Mouse (Mus musculus) embryo, embryonic 10.5 days (tissue): ENCODE results near the gene Fthl17b.
"Not testable (repeated sequence)": the region's sequence is repeated elsewhere in the genome, so short reads cannot be mapped to it uniquely, and the experiment has no call there.

Source experiments
- DNase-seq: peaks from one replicate; pipeline ENCODE4 v3.0.0-alpha.2; 2015; ENCODE audit warnings: low spot score

Gene Fthl17b

DNA sequence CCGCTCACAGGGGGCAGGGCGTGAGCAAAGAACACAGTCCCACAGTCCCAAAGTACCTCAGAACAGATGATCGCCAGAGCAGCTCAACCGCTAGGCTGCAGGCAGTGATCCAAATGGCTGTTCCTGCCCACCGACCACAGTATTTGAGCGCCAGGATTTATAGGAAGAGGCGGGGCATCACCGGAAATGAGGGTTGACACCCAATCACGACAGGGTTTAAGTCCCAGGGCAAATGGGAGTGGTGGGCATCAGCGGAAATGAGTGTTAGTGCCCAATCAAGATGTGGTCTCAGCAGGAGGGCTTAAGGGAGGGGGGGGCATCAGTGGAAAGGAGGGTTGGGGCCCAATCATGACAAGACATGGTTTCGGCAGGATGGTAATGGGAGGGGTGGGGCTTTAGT, at the start of gene Fthl17b:
Gene Fthl17b, minus strand, starts transcription at position 101 of the 400 bp plus-strand sequence.
- DNase-seq, result not testable (repeated sequence)

DNA sequence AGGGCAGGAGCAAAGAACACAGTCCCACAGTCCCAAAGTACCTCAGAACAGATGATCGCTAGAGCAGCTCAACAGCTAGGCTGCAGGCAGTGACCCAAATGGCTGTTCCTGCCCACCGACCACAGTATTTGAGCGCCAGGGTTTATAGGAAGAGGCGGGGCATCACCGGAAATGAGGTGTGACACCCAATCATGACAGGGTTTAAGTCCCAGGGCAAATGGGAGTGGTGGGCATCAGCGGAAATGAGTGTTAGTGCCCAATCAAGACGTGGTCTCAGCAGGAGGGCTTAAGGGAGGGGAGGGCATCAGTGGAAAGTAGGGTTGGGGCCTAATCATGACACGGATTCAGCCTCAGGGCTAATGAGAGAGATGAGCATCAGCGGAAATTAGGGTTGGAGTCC, 23.9 kb upstream of the Fthl17b start, which contains the start of gene Fthl17d:
Gene Fthl17d, minus strand, starts transcription at position 101 of the 400 bp plus-strand sequence.
- not testable (repeated sequence) for DNase-seq

DNA sequence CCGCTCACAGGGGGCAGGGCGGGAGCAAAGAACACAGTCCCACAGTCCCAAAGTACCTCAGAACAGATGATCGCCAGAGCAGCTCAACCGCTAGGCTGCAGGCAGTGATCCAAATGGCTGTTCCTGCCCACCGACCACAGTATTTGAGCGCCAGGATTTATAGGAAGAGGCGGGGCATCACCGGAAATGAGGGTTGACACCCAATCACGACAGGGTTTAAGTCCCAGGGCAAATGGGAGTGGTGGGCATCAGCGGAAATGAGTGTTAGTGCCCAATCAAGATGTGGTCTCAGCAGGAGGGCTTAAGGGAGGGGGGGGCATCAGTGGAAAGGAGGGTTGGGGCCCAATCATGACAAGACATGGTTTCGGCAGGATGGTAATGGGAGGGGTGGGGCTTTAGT, 13.7 kb upstream of the Fthl17b start, which contains the start of gene Fthl17c:
Gene Fthl17c, minus strand, starts transcription at position 101 of the 400 bp plus-strand sequence.
- DNase-seq, result not testable (repeated sequence)

DNA sequence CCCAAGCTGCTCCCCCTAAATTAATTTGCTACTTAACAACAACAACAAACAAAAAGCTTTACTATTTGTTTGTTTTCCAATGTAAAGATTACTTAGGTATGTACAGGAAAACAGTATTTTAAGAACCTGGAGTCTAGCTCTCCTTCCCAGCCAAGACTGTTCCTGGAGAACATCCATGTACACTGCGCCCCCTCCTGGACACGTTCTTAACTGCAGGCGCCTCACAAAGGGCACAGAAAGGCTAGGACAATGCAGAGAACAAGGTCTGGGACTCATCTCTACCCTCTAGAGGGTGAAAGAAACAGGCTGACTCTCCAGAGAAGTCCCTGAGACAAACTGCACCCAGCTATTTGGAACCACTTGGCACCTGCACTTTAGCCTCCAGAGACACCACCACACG, 1.8 kb upstream of the Fthl17b start:
- peak; percentile 1 for DNase-seq

DNA sequence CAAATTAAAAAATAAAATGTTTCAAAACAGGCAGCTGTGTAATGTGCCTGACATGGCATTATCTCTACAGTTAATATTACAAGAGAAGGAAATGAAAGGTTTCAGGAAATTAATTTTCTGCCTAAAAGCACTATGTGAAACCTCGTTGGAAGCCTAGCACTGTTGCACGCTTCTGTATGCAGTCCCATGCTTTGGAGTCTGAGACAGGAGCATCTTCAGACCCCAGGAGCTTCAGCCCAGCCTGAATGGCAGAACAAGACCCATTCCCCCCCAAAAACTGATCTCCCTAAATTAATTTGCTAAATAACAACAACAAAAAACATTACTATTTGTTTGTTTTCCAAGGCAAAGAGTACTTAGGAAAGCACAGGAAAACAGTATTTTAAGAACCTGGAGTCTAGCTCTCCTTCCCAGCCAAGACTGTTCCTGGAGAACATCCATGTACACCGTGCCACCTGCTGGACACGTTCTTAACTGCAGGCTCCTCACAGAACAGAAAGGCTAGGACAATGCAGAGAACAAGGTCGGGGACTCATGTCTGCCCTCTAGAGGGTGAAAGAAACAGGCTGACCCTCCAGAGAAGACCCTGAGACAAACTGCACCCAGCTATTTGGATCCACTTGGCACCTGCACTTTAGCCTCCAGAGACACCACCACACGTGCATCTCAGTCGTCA, 14.5 kb downstream of the Fthl17b start:
- DNase-seq, result peak; percentile 86

DNA sequence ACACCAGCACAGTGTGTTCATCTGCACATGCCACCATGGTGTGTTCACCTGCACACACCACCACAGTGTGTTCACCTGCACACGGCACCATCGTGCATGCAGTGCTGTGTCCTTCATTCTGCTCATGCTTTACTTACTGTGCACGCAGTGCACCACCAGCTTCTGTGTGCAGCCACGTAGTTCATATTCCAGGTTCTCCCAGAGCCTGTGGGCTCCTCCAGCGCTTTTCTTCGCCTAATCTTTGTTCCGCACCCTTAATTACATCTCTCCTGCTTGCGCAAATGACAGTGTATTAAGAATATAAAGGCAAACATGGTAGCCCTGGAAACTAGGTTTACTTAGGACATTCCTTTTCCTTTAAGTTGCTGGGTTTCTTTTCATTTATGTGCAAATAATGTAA, 18.7 kb downstream of the Fthl17b start:
- no peak for DNase-seq

DNA sequence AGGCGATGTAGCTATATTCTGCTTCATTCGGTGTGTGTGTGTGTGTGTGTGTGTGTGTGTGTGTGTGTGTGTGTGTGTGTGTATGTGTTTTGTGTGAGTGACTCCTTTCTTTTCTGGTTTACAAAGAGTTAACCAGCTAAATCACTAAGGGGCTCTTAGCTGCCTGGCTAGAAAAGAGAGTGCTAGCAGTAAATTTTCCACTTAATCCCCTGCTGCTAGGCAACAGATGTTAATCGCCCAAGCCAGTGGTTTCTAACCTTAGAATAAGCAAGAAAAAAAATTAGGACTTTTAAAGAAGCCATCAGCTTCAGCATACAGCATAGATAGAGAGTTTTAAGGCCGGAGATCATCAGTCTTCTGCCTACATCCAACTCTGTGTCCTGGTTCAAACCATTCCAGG, 35.5 kb downstream of the Fthl17b start:
- DNase-seq, result peak; percentile 28

DNA sequence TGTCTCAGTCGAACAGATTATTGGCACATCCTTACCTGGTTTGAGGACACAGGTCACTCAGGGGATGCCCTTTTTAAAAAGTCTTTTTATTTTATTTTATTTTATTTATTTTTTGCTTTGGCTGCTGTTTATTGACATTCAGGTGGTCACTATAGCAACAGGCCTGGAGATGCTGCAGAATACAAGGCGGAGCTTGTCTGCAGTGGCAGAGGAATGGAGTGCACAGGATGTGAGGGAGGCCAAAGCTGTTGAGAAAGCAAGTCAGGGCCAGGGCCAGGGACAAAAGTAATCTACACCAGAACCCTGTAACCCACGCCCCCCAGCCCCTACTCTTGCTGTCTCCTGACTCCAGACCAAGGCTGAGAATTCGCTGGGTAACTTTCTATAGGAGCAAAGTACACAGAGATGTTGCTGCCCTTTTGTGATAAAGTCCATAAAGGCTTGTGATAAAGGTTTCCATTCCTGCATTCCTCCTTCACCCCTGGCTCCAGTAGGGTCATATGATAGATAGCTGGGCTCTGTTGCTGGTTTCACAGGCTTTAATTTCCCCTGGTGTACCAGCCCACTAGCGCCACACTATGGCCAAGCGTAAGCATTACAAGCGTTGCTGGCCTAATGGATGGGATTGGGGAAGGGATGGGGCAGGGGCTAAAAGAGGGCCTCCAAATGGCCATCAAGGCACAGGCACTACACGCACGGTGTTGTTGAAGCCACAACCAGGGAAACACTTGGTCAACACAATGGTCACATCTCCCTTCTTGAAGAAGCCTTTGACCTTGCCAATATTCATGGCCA, 40.8 kb downstream of the Fthl17b start:
- no peak for DNase-seq

DNA sequence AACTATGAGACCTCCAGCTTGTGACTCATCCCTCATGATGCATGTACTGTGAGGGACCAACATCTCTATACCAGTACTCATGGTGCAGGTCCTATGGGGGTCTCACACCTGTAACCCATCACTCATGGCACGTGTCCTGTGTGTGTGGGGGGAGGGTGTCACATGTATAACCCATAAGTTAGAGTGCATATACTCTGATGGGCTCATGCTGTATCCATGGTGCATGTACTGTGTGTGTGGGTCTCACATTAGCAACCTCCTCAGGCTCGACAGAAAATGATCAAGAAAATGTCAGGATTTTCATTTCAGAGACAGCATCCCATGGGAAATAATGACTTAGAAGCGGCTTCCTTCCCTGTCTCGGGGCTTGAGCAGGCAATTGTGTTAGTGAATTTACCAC, 41.7 kb downstream of the Fthl17b start:
- DNase-seq, result no peak
